Mouse (Mus musculus) T-helper 2 cell (primary cell): ENCODE measurements at regions not wholly inside any gene's neighbourhood (a gene's known extent, or its start where the extent isn't known, plus 50 kb on each side); places are given as distances from the start of the nearest gene placed in this dataset.

Source experiments
- in situ Hi-C: fragments of 300-600 bp; cut with MboI, MseI; formaldehyde crosslinking; loops from one replicate; pipeline ENCODE4 v1.15.1; 2025; ENCODE audit warnings: high pct_unique_total_duplicates

GRCm38 (mm10) chrX:47330969-47331368 lies 561.8 kb downstream of the Smarca1 start:
- in situ Hi-C loops = no loop called here

- in situ Hi-C loops = loop anchor here (10.0 kb wide), 1 partner anchor 434 kb away; no protein-coding TSS in a partner anchor
Observed at GRCm38 (mm10) chrX:47328817-47329216, 564.0 kb downstream of the Smarca1 start.

- in situ Hi-C loops = no loop called here
Observed at GRCm38 (mm10) chrX:47315810-47316209, 577.0 kb downstream of the Smarca1 start.

GRCm38 (mm10) chrX:47307140-47307539 lies 585.6 kb downstream of the Smarca1 start:
- in situ Hi-C loops = no loop called here

GRCm38 (mm10) chrX:47303547-47303946 lies 589.2 kb downstream of the Smarca1 start:
- in situ Hi-C loops = no loop called here

- in situ Hi-C loops = no loop called here
Observed at GRCm38 (mm10) chrX:47292548-47293147, 600.1 kb downstream of the Smarca1 start.
